Mouse (Mus musculus) left cerebral cortex, postnatal 10 days (tissue): ENCODE measurements at regions not wholly inside any gene's neighbourhood (a gene's known extent, or its start where the extent isn't known, plus 50 kb on each side); places are given as distances from the start of the nearest gene placed in this dataset.

Source experiments
- DNase-seq, 2 experiments: peaks; one replicate each; pipeline ENCODE4 v3.0.0; 2021 to 2022; ENCODE audit warnings: low spot score in 2 of 2, mixed read lengths in 1 of 2; ENCODE audit errors: extremely low spot score in 1 of 2
- intact Hi-C: fragments of 180-260 bp; cut with DNase I; formaldehyde crosslinking; loops from one replicate; pipeline ENCODE4 v1.15.1; 2025

GRCm38 (mm10) chr2:21048226-21048625 is 79.5 kb upstream of the Arhgap21 start:
- no peak for DNase-seq

GRCm38 (mm10) chr2:21046503-21047116 is 77.9 kb upstream of the Arhgap21 start:
- intact Hi-C loops, result no loop called here
- no peak for DNase-seq

More at GRCm38 (mm10) chr2:21048226-21048625, 79.5 kb upstream of the Arhgap21 start:
- intact Hi-C loops, result no loop called here

- no peak for DNase-seq
- intact Hi-C loops, result no loop called here
These were observed 76.1 kb upstream of the Arhgap21 start for GRCm38 (mm10) chr2:21044781-21045180.

- DNase-seq, result no peak
- intact Hi-C loops, result no loop called here
These were observed 75.3 kb upstream of the Arhgap21 start for GRCm38 (mm10) chr2:21044007-21044406.

GRCm38 (mm10) chr2:21043302-21043701 is 74.6 kb upstream of the Arhgap21 start:
- intact Hi-C loops, result no loop called here
- no peak for DNase-seq

- intact Hi-C loops, result no loop called here
- no peak for DNase-seq
These were observed 68.9 kb upstream of the Arhgap21 start for GRCm38 (mm10) chr2:21037607-21038006.

GRCm38 (mm10) chr2:21037181-21037580 is 68.5 kb upstream of the Arhgap21 start:
- intact Hi-C loops, result no loop called here
- peak; percentile 61 to 63 for DNase-seq

GRCm38 (mm10) chr2:21035884-21036648 is 67.4 kb upstream of the Arhgap21 start:
- intact Hi-C loops, result no loop called here
- DNase-seq, result no peak

- intact Hi-C loops, result no loop called here
- DNase-seq, result peak in 1 of 2 experiments; percentile 53
These were observed 66.0 kb upstream of the Arhgap21 start for GRCm38 (mm10) chr2:21034651-21035050.

GRCm38 (mm10) chr2:21030650-21031049 is 62.0 kb upstream of the Arhgap21 start:
- intact Hi-C loops, result no loop called here

GRCm38 (mm10) chr2:21029391-21030010 is 60.8 kb upstream of the Arhgap21 start:
- intact Hi-C loops, result no loop called here
- DNase-seq, result no peak

More at GRCm38 (mm10) chr2:21030650-21031049, 62.0 kb upstream of the Arhgap21 start:
- DNase-seq, result no peak

GRCm38 (mm10) chr2:21028605-21029004 is 59.9 kb upstream of the Arhgap21 start:
- DNase-seq, result peak in 1 of 2 experiments; percentile 75
- intact Hi-C loops, result no loop called here

- no peak for DNase-seq
- intact Hi-C loops, result no loop called here
These were observed 49.9 kb upstream of the Arhgap21 start for GRCm38 (mm10) chr2:21018535-21018934.
